Mouse (Mus musculus) midbrain, embryonic 16.5 days (tissue): Measurements from ENCODE around the gene Fmo9. TPM values are rescaled to one million over a fixed set of nuclear protein-coding genes. Genes with fewer than 3 reads are reported as not detected.

Source experiments
- microRNA-seq: library from miRNA; unstranded; fragments of <30 nt; microRNA quantifications from one replicate; pipeline ENCODE4, GENCODE M21; 2017
- polyA plus RNA-seq: library from polyadenylated mRNA; unstranded; fragments of >200 nt; fragmentation: Nextera tagmentation; extraction: Ambion mirVana; gene quantifications from 2 replicates; pipeline ENCODE4 v1.2.1, GENCODE M21; 2015

Gene Fmo9
- polyA plus RNA-seq, 1 experiment from 2014 or later = not detected

Small RNAs within 50 kb of the gene (microRNA-seq; reads per million reads assigned to microRNA genes)
- not detected for gene Gm22992

Other genes starting within 250 kb of the Fmo9 start
- not detected in 2 replicates for gene Gm4846, start 184.3 kb downstream of the Fmo9 start, polyA plus RNA-seq
- gene Gm4847, start 34.2 kb downstream of the Fmo9 start, polyA plus RNA-seq = not detected in 2 replicates